Mouse (Mus musculus): ENCODE measurements around the gene Stag1. TPM values are rescaled to one million over a fixed set of nuclear protein-coding genes. Genes with fewer than 3 reads are reported as not detected.

The Stag1 gene
- polyA plus RNA-seq, 1 experiment from 2014 or later, result 42.1 TPM

Other genes with a start within 250 kb of the Stag1 start
- 0.50 and 0.86 TPM in 2 replicates for gene Il20rb, start 111.0 kb upstream of the Stag1 start, polyA plus RNA-seq (2015; fragmentation: Nextera tagmentation; extraction: Ambion mirVana)
- 40.2 and 42.4 TPM in 2 replicates for gene Nck1, start 51.7 kb upstream of the Stag1 start, polyA plus RNA-seq (2015; fragmentation: Nextera tagmentation; extraction: Ambion mirVana)
- gene Slc35g2, start 26.7 kb upstream of the Stag1 start, polyA plus RNA-seq (2015; fragmentation: Nextera tagmentation; extraction: Ambion mirVana), result 5.6 and 8.5 TPM in 2 replicates

Measured in forebrain, embryonic 15.5 days (tissue).